Mouse (Mus musculus): Measurements from ENCODE around the gene Igsf6. TPM values are rescaled to one million over a fixed set of nuclear protein-coding genes. Genes with fewer than 3 reads are reported as not detected.

Gene Igsf6
- 0.94 and 0.96 TPM in 2 replicates for polyA plus RNA-seq (2014; fragmentation: Nextera tagmentation; extraction: Ambion mirVana)

- Histone ChIP-seq H3K9me3 (ENCODE audit: control insufficient read depth, low read length) (no peaks in the 10 kb centered on the region), H3K4me3 (ENCODE audit: low read depth, low read length) (no peak within 1 kb of the TSS), H3K4me2 (no peak within 1 kb of the TSS), H3K27ac (ENCODE audit: low read depth, low read length) (no peak within 1 kb of the TSS), H3K4me1 (ENCODE audit: control insufficient read depth, insufficient read depth, low read length) (no peaks in the 10 kb centered on the region; the same call in 1 of the 2 replicates), H3K27me3 (ENCODE audit: control insufficient read depth, insufficient read depth, low read length) (no peaks in the 10 kb centered on the region), H3K9ac (ENCODE audit: low read length) (no peak within 1 kb of the TSS), H3K36me3 (ENCODE audit: control insufficient read depth, insufficient read depth, low read length) (peaks cover 12% of the 10 kb centered on the region)
- 76% methylated on average over 11 of the region's 11 CpGs for WGBS
- DNase-seq (ENCODE audit: low spot score, missing footprints) (peak; percentile 68), ATAC-seq (ENCODE audit: low FRiP score) (no peak)
Measured at GRCm38 (mm10) chr7:121074281-121074680, at the start of gene Igsf6. Igsf6 (minus strand) TSS chr7:121074572.

GRCm38 (mm10) chr7:121120143-121120818 lies 45.9 kb upstream of the Igsf6 start:
- H3K27me3 ChIP-seq (ENCODE audit: control insufficient read depth, insufficient read depth, low read length): no peaks in the 10 kb centered on the region
- ATAC-seq (ENCODE audit: low FRiP score) (peak; percentile 75), DNase-seq (ENCODE audit: low spot score, missing footprints) (peak; percentile 99)
- no peaks in the 10 kb centered on the region for H3K36me3 ChIP-seq (ENCODE audit: control insufficient read depth, insufficient read depth, low read length)
- 0 out of 2 replicates have a peak overlapping the region, but pooled peaks have one; percentile 18 for H3K9ac ChIP-seq (ENCODE audit: low read length)
- H3K4me1 ChIP-seq (ENCODE audit: control insufficient read depth, insufficient read depth, low read length): no peaks in the 10 kb centered on the region
- no peak overlapping the region for H3K4me2 ChIP-seq
- WGBS: 12% methylated on average over 10 of the region's 10 CpGs
- no peak overlapping the region for H3K4me3 ChIP-seq (ENCODE audit: low read depth, low read length)
- no peak overlapping the region for H3K27ac ChIP-seq (ENCODE audit: low read depth, low read length)
- H3K9me3 ChIP-seq (ENCODE audit: control insufficient read depth, low read length): no peaks in the 10 kb centered on the region

GRCm38 (mm10) chr7:121111762-121112161 lies 37.4 kb upstream of the Igsf6 start:
- ATAC-seq (ENCODE audit: low FRiP score) (no peak), DNase-seq (ENCODE audit: low spot score, missing footprints) (no peak)
- no peak overlapping the region for H3K4me3 ChIP-seq (ENCODE audit: low read depth, low read length)
- H3K4me1 ChIP-seq (ENCODE audit: control insufficient read depth, insufficient read depth, low read length): no peaks in the 10 kb centered on the region
- no peak overlapping the region for H3K27ac ChIP-seq (ENCODE audit: low read depth, low read length)
- H3K27me3 ChIP-seq (ENCODE audit: control insufficient read depth, insufficient read depth, low read length): no peaks in the 10 kb centered on the region
- WGBS: 72% methylated on average over 3 of the region's 3 CpGs
- H3K9me3 ChIP-seq (ENCODE audit: control insufficient read depth, low read length): no peaks in the 10 kb centered on the region
- no peaks in the 10 kb centered on the region for H3K36me3 ChIP-seq (ENCODE audit: control insufficient read depth, insufficient read depth, low read length)
- H3K9ac ChIP-seq (ENCODE audit: low read length): no peak overlapping the region
- H3K4me2 ChIP-seq: no peak overlapping the region

GRCm38 (mm10) chr7:121111321-121111720 lies 36.9 kb upstream of the Igsf6 start:
- Histone ChIP-seq H3K9me3 (ENCODE audit: control insufficient read depth, low read length) (no peaks in the 10 kb centered on the region), H3K9ac (ENCODE audit: low read length) (no peak overlapping the region), H3K4me3 (ENCODE audit: low read depth, low read length) (no peak overlapping the region), H3K36me3 (ENCODE audit: control insufficient read depth, insufficient read depth, low read length) (no peaks in the 10 kb centered on the region), H3K27ac (ENCODE audit: low read depth, low read length) (no peak overlapping the region), H3K4me1 (ENCODE audit: control insufficient read depth, insufficient read depth, low read length) (no peaks in the 10 kb centered on the region), H3K27me3 (ENCODE audit: control insufficient read depth, insufficient read depth, low read length) (no peaks in the 10 kb centered on the region), H3K4me2 (no peak overlapping the region)
- ATAC-seq (ENCODE audit: low FRiP score) (no peak), DNase-seq (ENCODE audit: low spot score, missing footprints) (no peak)
- WGBS: 55% methylated on average over 3 of the region's 3 CpGs

GRCm38 (mm10) chr7:121107851-121108250 lies 33.5 kb upstream of the Igsf6 start:
- WGBS: 75% methylated on average over 3 of the region's 3 CpGs

GRCm38 (mm10) chr7:121098614-121099389 lies 24.4 kb upstream of the Igsf6 start:
- WGBS: 74% methylated on average over 10 of the region's 10 CpGs
- Histone ChIP-seq H3K36me3 (ENCODE audit: control insufficient read depth, insufficient read depth, low read length) (no peaks in the 10 kb centered on the region), H3K4me1 (ENCODE audit: control insufficient read depth, insufficient read depth, low read length) (no peaks in the 10 kb centered on the region), H3K4me2 (no peak overlapping the region), H3K27me3 (ENCODE audit: control insufficient read depth, insufficient read depth, low read length) (no peaks in the 10 kb centered on the region), H3K9ac (ENCODE audit: low read length) (no peak overlapping the region), H3K9me3 (ENCODE audit: control insufficient read depth, low read length) (no peaks in the 10 kb centered on the region), H3K27ac (ENCODE audit: low read depth, low read length) (no peak overlapping the region), H3K4me3 (ENCODE audit: low read depth, low read length) (no peak overlapping the region)
- no peak for DNase-seq (ENCODE audit: low spot score, missing footprints)
- no peak for ATAC-seq (ENCODE audit: low FRiP score)

More at GRCm38 (mm10) chr7:121107851-121108250, 33.5 kb upstream of the Igsf6 start:
- Histone ChIP-seq H3K4me3 (ENCODE audit: low read depth, low read length) (no peak overlapping the region), H3K9me3 (ENCODE audit: control insufficient read depth, low read length) (no peaks in the 10 kb centered on the region), H3K4me1 (ENCODE audit: control insufficient read depth, insufficient read depth, low read length) (no peaks in the 10 kb centered on the region), H3K4me2 (no peak overlapping the region), H3K9ac (ENCODE audit: low read length) (no peak overlapping the region), H3K27me3 (ENCODE audit: control insufficient read depth, insufficient read depth, low read length) (no peaks in the 10 kb centered on the region), H3K36me3 (ENCODE audit: control insufficient read depth, insufficient read depth, low read length) (no peaks in the 10 kb centered on the region), H3K27ac (ENCODE audit: low read depth, low read length) (no peak overlapping the region)
- ATAC-seq (ENCODE audit: low FRiP score): no peak
- no peak for DNase-seq (ENCODE audit: low spot score, missing footprints)

GRCm38 (mm10) chr7:121093026-121093425 lies 18.7 kb upstream of the Igsf6 start:
- Histone ChIP-seq H3K27me3 (ENCODE audit: control insufficient read depth, insufficient read depth, low read length) (no peaks in the 10 kb centered on the region), H3K4me1 (ENCODE audit: control insufficient read depth, insufficient read depth, low read length) (no peaks in the 10 kb centered on the region), H3K9me3 (ENCODE audit: control insufficient read depth, low read length) (no peaks in the 10 kb centered on the region), H3K4me2 (no peak overlapping the region), H3K36me3 (ENCODE audit: control insufficient read depth, insufficient read depth, low read length) (no peaks in the 10 kb centered on the region), H3K27ac (ENCODE audit: low read depth, low read length) (no peak overlapping the region), H3K4me3 (ENCODE audit: low read depth, low read length) (no peak overlapping the region), H3K9ac (ENCODE audit: low read length) (no peak overlapping the region)
- ATAC-seq (ENCODE audit: low FRiP score) (no peak), DNase-seq (ENCODE audit: low spot score, missing footprints) (no peak)
- 78% methylated on average over 4 of the region's 4 CpGs for WGBS

- Histone ChIP-seq H3K27ac (ENCODE audit: low read depth, low read length) (no peak overlapping the region), H3K4me2 (no peak overlapping the region), H3K9me3 (ENCODE audit: control insufficient read depth, low read length) (no peaks in the 10 kb centered on the region), H3K9ac (ENCODE audit: low read length) (no peak overlapping the region), H3K36me3 (ENCODE audit: control insufficient read depth, insufficient read depth, low read length) (no peaks in the 10 kb centered on the region), H3K4me3 (ENCODE audit: low read depth, low read length) (no peak overlapping the region), H3K4me1 (ENCODE audit: control insufficient read depth, insufficient read depth, low read length) (no peaks in the 10 kb centered on the region), H3K27me3 (ENCODE audit: control insufficient read depth, insufficient read depth, low read length) (no peaks in the 10 kb centered on the region)
- ATAC-seq (ENCODE audit: low FRiP score) (no peak), DNase-seq (ENCODE audit: low spot score, missing footprints) (no peak)
- WGBS: 94% methylated on average over 7 of the region's 7 CpGs
Measured at GRCm38 (mm10) chr7:121090748-121091147, 16.4 kb upstream of the Igsf6 start.

GRCm38 (mm10) chr7:121088745-121089144 lies 14.4 kb upstream of the Igsf6 start:
- ATAC-seq (ENCODE audit: low FRiP score): no peak

More at GRCm38 (mm10) chr7:121088745-121089144, 14.4 kb upstream of the Igsf6 start:
- H3K9ac ChIP-seq (ENCODE audit: low read length): no peak overlapping the region
- no peaks in the 10 kb centered on the region for H3K36me3 ChIP-seq (ENCODE audit: control insufficient read depth, insufficient read depth, low read length)
- H3K4me1 ChIP-seq (ENCODE audit: control insufficient read depth, insufficient read depth, low read length): no peaks in the 10 kb centered on the region
- no peak for DNase-seq (ENCODE audit: low spot score, missing footprints)
- H3K9me3 ChIP-seq (ENCODE audit: control insufficient read depth, low read length): no peaks in the 10 kb centered on the region
- 74% methylated on average over 5 of the region's 5 CpGs for WGBS
- no peaks in the 10 kb centered on the region for H3K27me3 ChIP-seq (ENCODE audit: control insufficient read depth, insufficient read depth, low read length)
- no peak overlapping the region for H3K4me2 ChIP-seq
- no peak overlapping the region for H3K27ac ChIP-seq (ENCODE audit: low read depth, low read length)
- H3K4me3 ChIP-seq (ENCODE audit: low read depth, low read length): no peak overlapping the region
